Mouse (Mus musculus) intestine, embryonic 16.5 days (tissue): ENCODE data around the gene Sox6. TPM values are rescaled to one million over a fixed set of nuclear protein-coding genes. Genes with fewer than 3 reads are reported as not detected.

Source experiments
- ATAC-seq: fragments of 200-750 bp; cut with Nextera tagmentation; 2 replicates; pipeline ENCODE4 v1.8.0; 2017; ENCODE audit warnings: moderate TSS enrichment, moderate library complexity
- H3K27ac ChIP-seq: fragments of 300-500 bp; sonication (generic); 2 replicates; pipeline ENCODE4 v1.5.1; 2014; ENCODE audit warnings: mild to moderate bottlenecking, low read length
- H3K27me3 ChIP-seq: fragments of 300-500 bp; sonication (generic); replicated peaks from 2 replicates; pipeline ENCODE4 v1.6.1; 2014; ENCODE audit warnings: low read length, control low read depth, mixed read lengths; ENCODE audit not compliant: control insufficient read depth, insufficient read depth
- H3K36me3 ChIP-seq: fragments of 300-500 bp; sonication (generic); 2 replicates; pipeline ENCODE4 v1.6.1; 2014; ENCODE audit warnings: low read length, control low read depth; ENCODE audit not compliant: control insufficient read depth, insufficient read depth
- H3K4me1 ChIP-seq: fragments of 300-500 bp; sonication (generic); 2 replicates; pipeline ENCODE4 v1.6.1; 2014; ENCODE audit warnings: low read length, control low read depth, mixed read lengths; ENCODE audit not compliant: control insufficient read depth, insufficient read depth
- H3K4me2 ChIP-seq: fragments of 300-500 bp; sonication (generic); 2 replicates; pipeline ENCODE4 v1.6.1; 2014; ENCODE audit warnings: low read depth, low read length, control low read depth
- H3K4me3 ChIP-seq: fragments of 300-500 bp; sonication (generic); 2 replicates; pipeline ENCODE4 v1.5.1; 2014; ENCODE audit warnings: mild to moderate bottlenecking, low read length
- H3K9ac ChIP-seq: fragments of 300-500 bp; sonication (generic); 2 replicates; pipeline ENCODE4 v1.6.1; 2014; ENCODE audit warnings: low read depth, low read length
- H3K9me3 ChIP-seq: fragments of 300-500 bp; sonication (generic); 2 replicates; pipeline ENCODE4 v1.6.1; 2016; ENCODE audit warnings: low read length, control low read depth; ENCODE audit not compliant: control insufficient read depth
- WGBS: fragments of 180-500 bp; shearing (Covaris S2); extraction: QIAGEN DNeasy Blood & Tissue Kit; methylation state at CpG from one replicate; pipeline ENCODE4 v1.1.7; 2014; 5-methylcytosine and 5-hydroxymethylcytosine counted together
- polyA plus RNA-seq: library from polyadenylated mRNA; unstranded; fragments of >200 nt; fragmentation: Nextera tagmentation; extraction: Ambion mirVana; gene quantifications from 2 replicates; pipeline ENCODE4 v1.2.1, GENCODE M21; 2015

Sox6 gene
- polyA plus RNA-seq, 1 experiment from 2014 or later: 25.3 TPM

- WGBS: 82% methylated on average over 4 of the region's 4 CpGs
- no peak for ATAC-seq
Measured at GRCm38 (mm10) chr7:115851131-115851530, 187.5 kb downstream of the Sox6 start.

GRCm38 (mm10) chr7:115845791-115846366 is 192.7 kb downstream of the Sox6 start:
- Histone ChIP-seq H3K9ac (no peak overlapping the region), H3K36me3 (no peaks in the 10 kb centered on the region), H3K27ac (no peak overlapping the region), H3K4me2 (no peak overlapping the region), H3K4me3 (no peak overlapping the region), H3K9me3 (no peaks in the 10 kb centered on the region), H3K27me3 (no peaks in the 10 kb centered on the region), H3K4me1 (no peaks in the 10 kb centered on the region)
- 83% methylated on average over 4 of the region's 4 CpGs for WGBS
- no peak for ATAC-seq

More at GRCm38 (mm10) chr7:115851131-115851530, 187.5 kb downstream of the Sox6 start:
- Histone ChIP-seq H3K27ac (no peak overlapping the region), H3K4me3 (no peak overlapping the region), H3K4me1 (no peaks in the 10 kb centered on the region), H3K9me3 (no peaks in the 10 kb centered on the region), H3K36me3 (no peaks in the 10 kb centered on the region), H3K4me2 (no peak overlapping the region), H3K9ac (no peak overlapping the region), H3K27me3 (no peaks in the 10 kb centered on the region)

DNA sequence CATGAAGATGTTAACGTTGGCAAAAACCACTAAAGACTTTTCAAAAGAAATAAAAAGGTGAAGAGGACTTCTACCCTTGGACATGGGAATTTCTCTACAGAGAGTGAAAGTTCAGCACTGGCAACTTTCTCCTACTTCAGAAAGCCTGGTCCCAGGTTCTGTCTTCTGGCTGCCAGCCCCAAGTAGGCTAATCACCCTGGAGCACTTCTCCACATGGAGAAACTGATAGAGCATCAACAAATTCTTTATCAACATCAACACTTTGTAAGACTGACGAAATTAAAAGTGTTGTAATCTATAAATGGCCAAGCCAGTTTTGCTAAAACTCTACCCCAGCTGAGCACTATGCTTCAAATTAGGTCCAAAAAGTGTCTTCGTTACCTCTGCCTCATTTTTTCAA is 193.7 kb downstream of the Sox6 start:
- no peaks in the 10 kb centered on the region for H3K27me3 ChIP-seq
- no peaks in the 10 kb centered on the region for H3K36me3 ChIP-seq
- H3K9ac ChIP-seq: no peak overlapping the region
- H3K4me1 ChIP-seq: no peaks in the 10 kb centered on the region
- 0 out of 2 replicates have a peak, but pooled peaks have one; percentile 60 for ATAC-seq
- no peak overlapping the region for H3K27ac ChIP-seq
- H3K9me3 ChIP-seq: no peaks in the 10 kb centered on the region
- WGBS: 81% methylated on average over 3 of the region's 3 CpGs
- H3K4me2 ChIP-seq: no peak overlapping the region
- H3K4me3 ChIP-seq: no peak overlapping the region

DNA sequence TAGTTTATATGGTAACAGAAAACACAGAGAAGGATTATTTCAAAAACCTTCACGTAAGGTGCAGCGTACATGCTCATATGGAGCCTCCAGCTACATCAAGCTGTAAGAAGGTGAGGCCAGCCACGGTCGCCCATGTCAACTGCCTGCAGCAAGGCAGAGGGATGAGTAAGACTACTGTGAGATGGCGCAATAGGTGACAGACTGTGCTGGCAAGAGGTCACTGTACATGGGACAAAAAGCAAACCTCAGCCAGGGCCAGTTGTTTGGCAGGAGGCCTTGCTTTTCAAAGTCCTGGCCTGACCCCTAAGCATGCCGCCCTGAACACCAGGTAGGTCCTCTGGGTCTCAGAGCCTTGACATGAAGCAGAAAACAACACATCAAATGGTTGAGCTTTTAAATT is 194.2 kb downstream of the Sox6 start:
- H3K4me1 ChIP-seq: no peaks in the 10 kb centered on the region
- H3K9me3 ChIP-seq: no peaks in the 10 kb centered on the region
- H3K36me3 ChIP-seq: no peaks in the 10 kb centered on the region
- 91% methylated on average over 6 of the region's 6 CpGs for WGBS
- H3K4me3 ChIP-seq: no peak overlapping the region
- H3K27ac ChIP-seq: no peak overlapping the region
- H3K27me3 ChIP-seq: no peaks in the 10 kb centered on the region
- H3K4me2 ChIP-seq: no peak overlapping the region
- peak; percentile 87 for ATAC-seq
- no peak overlapping the region for H3K9ac ChIP-seq

DNA sequence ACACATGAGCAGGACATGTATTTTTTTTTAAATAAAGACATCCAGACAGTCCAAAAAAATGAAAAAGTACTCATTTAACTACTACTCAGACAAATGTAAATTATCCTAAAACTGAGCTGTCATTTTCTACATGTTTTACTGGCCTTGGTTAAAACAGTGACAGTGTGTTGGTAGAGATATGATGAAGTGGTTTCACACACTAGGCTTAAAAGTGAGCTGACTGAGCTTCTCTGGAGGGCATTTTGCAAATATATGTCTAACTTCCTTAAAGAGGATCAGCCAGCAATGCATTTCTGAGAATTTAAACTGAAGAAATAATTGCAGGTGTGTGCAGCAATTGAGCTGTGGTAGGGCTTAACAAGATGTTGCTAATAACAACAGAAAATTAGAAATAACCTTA is 196.3 kb downstream of the Sox6 start:
- no peaks in the 10 kb centered on the region for H3K4me1 ChIP-seq
- no peak overlapping the region for H3K9ac ChIP-seq
- no peaks in the 10 kb centered on the region for H3K27me3 ChIP-seq
- H3K4me2 ChIP-seq: no peak overlapping the region
- H3K36me3 ChIP-seq: no peaks in the 10 kb centered on the region
- no peak overlapping the region for H3K27ac ChIP-seq
- no peaks in the 10 kb centered on the region for H3K9me3 ChIP-seq
- no peak for ATAC-seq
- no peak overlapping the region for H3K4me3 ChIP-seq

DNA sequence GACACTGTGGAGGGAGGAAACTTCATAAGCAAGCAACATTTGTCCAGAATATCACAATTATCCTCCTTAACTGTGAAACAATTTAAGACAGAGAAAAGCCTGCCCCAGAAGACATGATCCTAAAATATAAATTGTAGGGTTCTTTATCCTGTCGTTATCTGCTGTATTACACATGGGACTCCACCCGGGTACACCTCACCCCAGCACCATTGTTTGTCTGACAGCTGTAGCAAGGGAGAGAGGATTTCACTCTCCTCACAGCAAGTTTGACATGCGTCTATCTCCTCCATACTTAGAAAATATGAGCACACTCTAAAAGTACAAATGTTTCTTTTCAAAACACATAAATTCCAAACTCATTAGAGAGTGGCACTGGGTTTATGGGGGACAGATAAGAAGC is 198.0 kb downstream of the Sox6 start:
- H3K36me3 ChIP-seq: no peaks in the 10 kb centered on the region
- no peak for ATAC-seq
- H3K9ac ChIP-seq: no peak overlapping the region
- no peaks in the 10 kb centered on the region for H3K9me3 ChIP-seq
- H3K27ac ChIP-seq: no peak overlapping the region
- WGBS: 51% methylated on average over 3 of the region's 3 CpGs
- no peak overlapping the region for H3K4me2 ChIP-seq
- H3K4me3 ChIP-seq: no peak overlapping the region
- no peaks in the 10 kb centered on the region for H3K27me3 ChIP-seq
- no peaks in the 10 kb centered on the region for H3K4me1 ChIP-seq

DNA sequence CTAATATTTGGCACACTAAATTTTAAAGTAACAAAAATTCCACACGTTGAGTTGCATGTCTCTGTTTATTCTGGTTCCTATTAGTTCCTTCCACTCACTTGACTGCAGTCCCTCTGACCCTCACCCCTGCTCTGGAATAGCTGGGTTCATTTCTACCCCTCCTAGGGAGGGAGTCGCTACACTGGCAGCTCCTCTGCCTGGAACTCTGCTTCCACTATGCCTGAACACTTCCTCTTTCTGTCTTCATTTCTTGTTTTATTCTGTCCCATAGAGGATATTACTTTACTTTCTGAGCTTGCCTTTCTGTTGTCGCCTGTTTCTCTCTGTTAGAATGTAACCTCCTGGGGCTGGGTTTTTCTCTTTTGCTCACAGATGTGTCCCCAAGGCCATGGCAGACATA is 203.6 kb downstream of the Sox6 start:
- peaks cover 9% of the 10 kb centered on the region; the same call in 1 of the 2 replicates for H3K4me1 ChIP-seq

DNA sequence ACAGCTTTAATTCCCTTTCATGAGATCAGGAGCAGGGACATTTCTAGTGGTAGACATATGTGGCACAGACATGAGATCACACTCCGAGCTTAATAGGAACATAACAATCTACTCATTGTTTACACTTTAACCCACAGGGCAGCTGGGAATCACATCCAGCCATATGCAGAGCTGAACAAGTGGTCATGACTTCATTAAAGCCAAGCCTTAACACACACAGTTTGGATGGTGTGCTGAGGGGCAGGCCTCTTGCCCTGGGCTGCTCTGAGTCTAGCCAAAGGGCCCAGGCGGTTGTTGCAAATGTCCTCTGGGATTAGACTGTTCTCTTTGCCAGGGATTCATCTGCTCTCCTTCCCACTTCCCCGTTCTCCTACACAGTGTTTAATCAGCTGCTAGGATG is 204.9 kb downstream of the Sox6 start:
- ATAC-seq: no peak
- Histone ChIP-seq H3K27ac (no peak overlapping the region), H3K4me1 (peaks cover 12% of the 10 kb centered on the region), H3K36me3 (no peaks in the 10 kb centered on the region), H3K4me2 (no peak overlapping the region), H3K9ac (no peak overlapping the region), H3K27me3 (no peaks in the 10 kb centered on the region), H3K9me3 (no peaks in the 10 kb centered on the region), H3K4me3 (no peak overlapping the region)
- 44% methylated on average over 3 of the region's 3 CpGs for WGBS

More for the DNA sequence above, 203.6 kb downstream of the Sox6 start:
- no peaks in the 10 kb centered on the region for H3K36me3 ChIP-seq
- no peak overlapping the region for H3K27ac ChIP-seq
- whole genome bisulfite sequencing: 77% methylated on average over 3 of the region's 3 CpGs
- H3K4me3 ChIP-seq: no peak overlapping the region
- ATAC-seq: no peak
- no peak overlapping the region for H3K9ac ChIP-seq
- no peaks in the 10 kb centered on the region for H3K9me3 ChIP-seq
- no peak overlapping the region for H3K4me2 ChIP-seq
- H3K27me3 ChIP-seq: no peaks in the 10 kb centered on the region

GRCm38 (mm10) chr7:115830938-115831873 is 207.4 kb downstream of the Sox6 start:
- WGBS: 63% methylated on average over 11 of the region's 11 CpGs
- Histone ChIP-seq H3K27ac (no peak overlapping the region), H3K27me3 (no peaks in the 10 kb centered on the region), H3K36me3 (no peaks in the 10 kb centered on the region), H3K4me3 (no peak overlapping the region), H3K4me1 (peaks cover 19% of the 10 kb centered on the region), H3K9me3 (no peaks in the 10 kb centered on the region), H3K9ac (no peak overlapping the region), H3K4me2 (no peak overlapping the region)
- peak; percentile 79 for ATAC-seq
